Mouse (Mus musculus) embryonic facial prominence, embryonic 13.5 days (tissue): Measurements from ENCODE around the gene Areg. TPM values are rescaled to one million over a fixed set of nuclear protein-coding genes. Genes with fewer than 3 reads are reported as not detected.

ENCODE experiments used
- ATAC-seq: fragments of 200-750 bp; cut with Nextera tagmentation; 2 replicates; pipeline ENCODE4 v1.8.0; 2017; ENCODE audit warnings: low read depth; ENCODE audit not compliant: insufficient number of reproducible peaks, insufficient read depth, low FRiP score, low TSS enrichment
- H3K27ac ChIP-seq: fragments of 300-500 bp; sonication (generic); 2 replicates; pipeline ENCODE4 v1.5.1; 2015; ENCODE audit warnings: moderate library complexity, mild to moderate bottlenecking, inconsistent platforms
- H3K27me3 ChIP-seq: fragments of 300-500 bp; sonication (generic); 2 replicates; pipeline ENCODE4 v1.6.1; 2015; ENCODE audit warnings: mild to moderate bottlenecking, inconsistent platforms
- H3K36me3 ChIP-seq: fragments of 300-500 bp; sonication (generic); 2 replicates; pipeline ENCODE4 v1.6.1; 2015; ENCODE audit warnings: mild to moderate bottlenecking, inconsistent platforms
- H3K4me1 ChIP-seq: fragments of 300-500 bp; sonication (generic); 2 replicates; pipeline ENCODE4 v1.6.1; 2015; ENCODE audit warnings: inconsistent platforms
- H3K4me2 ChIP-seq: fragments of 300-500 bp; sonication (generic); 2 replicates; pipeline ENCODE4 v1.6.1; 2015; ENCODE audit warnings: moderate library complexity, mild to moderate bottlenecking, inconsistent platforms
- H3K4me3 ChIP-seq: fragments of 300-500 bp; sonication (generic); 2 replicates; pipeline ENCODE4 v1.5.1; 2015; ENCODE audit warnings: mild to moderate bottlenecking, inconsistent platforms
- H3K9ac ChIP-seq: fragments of 300-500 bp; sonication (generic); 2 replicates; pipeline ENCODE4 v1.6.1; 2015; ENCODE audit warnings: mild to moderate bottlenecking, inconsistent platforms
- H3K9me3 ChIP-seq: fragments of 300-500 bp; sonication (generic); 2 replicates; pipeline ENCODE4 v1.6.1; 2016; ENCODE audit warnings: inconsistent platforms
- WGBS: fragments of 180-500 bp; shearing (Covaris S2); methylation state at CpG from one replicate; pipeline ENCODE4 v1.1.7; 2015; ENCODE audit warnings: mixed read lengths; 5-methylcytosine and 5-hydroxymethylcytosine counted together
- polyA plus RNA-seq: library from polyadenylated mRNA; unstranded; fragments of >200 nt; fragmentation: Nextera tagmentation; extraction: Ambion mirVana; gene quantifications from 2 replicates; pipeline ENCODE4 v1.2.1, GENCODE M21; 2015

The Areg gene
- polyA plus RNA-seq, 1 experiment from 2014 or later, result 0.22 TPM

DNA sequence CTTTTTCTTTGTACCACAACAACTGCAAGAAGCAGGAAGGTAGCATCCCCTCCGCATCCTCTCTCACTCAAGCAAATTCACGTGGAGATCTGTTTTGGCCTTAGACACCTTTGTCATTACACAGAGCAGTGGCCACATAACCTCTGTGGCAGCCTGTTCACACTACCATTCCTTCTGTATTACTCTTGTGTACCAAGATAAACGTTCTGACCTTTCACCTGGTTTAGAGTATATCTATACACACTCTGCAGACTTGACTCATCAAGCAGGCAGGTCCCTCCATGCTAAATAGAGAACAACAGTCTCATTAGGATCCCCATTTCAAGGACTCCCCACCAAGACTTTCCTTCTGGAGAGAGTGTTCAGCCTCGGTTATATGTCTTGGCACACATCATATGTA, 16.0 kb upstream of the Areg start:
- H3K27ac ChIP-seq, result no peak overlapping the region
- no peak overlapping the region for H3K4me3 ChIP-seq
- H3K4me2 ChIP-seq, result no peak overlapping the region
- H3K9ac ChIP-seq, result no peak overlapping the region
- no peaks in the 10 kb centered on the region for H3K36me3 ChIP-seq
- no peak for ATAC-seq
- H3K4me1 ChIP-seq, result no peaks in the 10 kb centered on the region
- no peaks in the 10 kb centered on the region for H3K27me3 ChIP-seq
- 78% methylated on average over 4 of the region's 4 CpGs for WGBS
- H3K9me3 ChIP-seq, result no peaks in the 10 kb centered on the region

GRCm38 (mm10) chr5:91124140-91124539, 15.3 kb upstream of the Areg start:
- ATAC-seq, result no peak
- Histone ChIP-seq H3K4me3 (no peak overlapping the region), H3K4me1 (no peaks in the 10 kb centered on the region), H3K9ac (no peak overlapping the region), H3K36me3 (no peaks in the 10 kb centered on the region), H3K27ac (no peak overlapping the region), H3K27me3 (no peaks in the 10 kb centered on the region), H3K9me3 (no peaks in the 10 kb centered on the region), H3K4me2 (no peak overlapping the region)
- WGBS, result 81% methylated on average over 2 of the region's 2 CpGs

- Histone ChIP-seq H3K36me3 (no peaks in the 10 kb centered on the region), H3K9ac (no peak overlapping the region), H3K4me1 (no peaks in the 10 kb centered on the region), H3K27me3 (no peaks in the 10 kb centered on the region), H3K27ac (no peak overlapping the region), H3K4me3 (no peak overlapping the region), H3K4me2 (no peak overlapping the region), H3K9me3 (no peaks in the 10 kb centered on the region)
- no peak for ATAC-seq
- WGBS, result 92% methylated on average over 1 of the region's 1 CpGs
These were observed 12.8 kb upstream of the Areg start for GRCm38 (mm10) chr5:91126623-91127022.

DNA sequence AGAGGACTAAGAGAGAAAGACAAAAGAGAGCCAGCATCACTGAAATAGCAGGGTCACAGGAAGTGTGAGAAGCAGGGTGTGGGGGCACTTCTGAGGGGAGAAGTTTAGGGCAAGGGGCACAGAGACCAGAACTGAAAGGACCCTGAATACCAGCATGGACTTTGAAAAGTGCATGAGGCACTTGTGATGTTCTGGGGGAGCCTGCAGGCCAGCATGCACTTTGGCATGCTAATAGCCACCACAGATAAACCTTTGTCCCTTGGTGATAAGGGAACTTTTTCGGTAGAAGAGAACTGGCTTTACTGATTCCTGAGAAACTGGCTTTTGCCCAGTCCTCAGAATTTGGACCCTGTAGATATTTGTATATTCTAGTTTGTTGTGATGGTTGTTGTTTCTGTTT, 4.4 kb upstream of the Areg start:
- Histone ChIP-seq H3K9ac (no peak overlapping the region), H3K4me3 (no peak overlapping the region), H3K9me3 (no peaks in the 10 kb centered on the region), H3K27me3 (peaks cover 21% of the 10 kb centered on the region), H3K4me2 (no peak overlapping the region), H3K27ac (no peak overlapping the region), H3K36me3 (no peaks in the 10 kb centered on the region), H3K4me1 (peaks cover 10% of the 10 kb centered on the region)
- ATAC-seq, result no peak
- 41% methylated on average over 1 of the region's 1 CpGs for WGBS

GRCm38 (mm10) chr5:91138970-91139369, 429 bp upstream of the Areg start:
- peak overlapping the region; percentile 95 for H3K4me2 ChIP-seq
- H3K4me3 ChIP-seq, result peak overlapping the region; percentile 58
- H3K4me1 ChIP-seq, result peaks cover 13% of the 10 kb centered on the region
- H3K27ac ChIP-seq, result no peak overlapping the region
- peaks cover 40% of the 10 kb centered on the region for H3K27me3 ChIP-seq
- H3K9ac ChIP-seq, result peak overlapping the region; percentile 61; the same call in 1 of the 2 replicates
- ATAC-seq, result no peak
- 3% methylated on average over 7 of the region's 7 CpGs for WGBS
- H3K36me3 ChIP-seq, result no peaks in the 10 kb centered on the region
- no peaks in the 10 kb centered on the region for H3K9me3 ChIP-seq

- H3K4me1 ChIP-seq, result peaks cover 13% of the 10 kb centered on the region
- no peak overlapping the region for H3K27ac ChIP-seq
- H3K4me3 ChIP-seq, result no peak overlapping the region
- WGBS, result 39% methylated on average over 13 of the region's 13 CpGs
- no peaks in the 10 kb centered on the region for H3K9me3 ChIP-seq
- no peak overlapping the region for H3K4me2 ChIP-seq
- H3K36me3 ChIP-seq, result no peaks in the 10 kb centered on the region
- H3K9ac ChIP-seq, result no peak overlapping the region
- no peak for ATAC-seq
- H3K27me3 ChIP-seq, result peaks cover 40% of the 10 kb centered on the region
These were observed 1.6 kb downstream of the Areg start for GRCm38 (mm10) chr5:91140896-91141448.

GRCm38 (mm10) chr5:91144971-91145370, 5.6 kb downstream of the Areg start:
- no peaks in the 10 kb centered on the region; the same call in 1 of the 2 replicates for H3K9me3 ChIP-seq
- no peak overlapping the region for H3K4me2 ChIP-seq
- no peaks in the 10 kb centered on the region for H3K36me3 ChIP-seq
- no peak for ATAC-seq
- H3K27ac ChIP-seq, result no peak overlapping the region
- H3K4me3 ChIP-seq, result no peak overlapping the region
- no peak overlapping the region for H3K9ac ChIP-seq
- 0 out of 2 replicates have a peak, but pooled peaks cover 3% of the 10 kb centered on the region for H3K4me1 ChIP-seq
- H3K27me3 ChIP-seq, result peaks cover 19% of the 10 kb centered on the region
- 87% methylated on average over 9 of the region's 9 CpGs for WGBS

DNA sequence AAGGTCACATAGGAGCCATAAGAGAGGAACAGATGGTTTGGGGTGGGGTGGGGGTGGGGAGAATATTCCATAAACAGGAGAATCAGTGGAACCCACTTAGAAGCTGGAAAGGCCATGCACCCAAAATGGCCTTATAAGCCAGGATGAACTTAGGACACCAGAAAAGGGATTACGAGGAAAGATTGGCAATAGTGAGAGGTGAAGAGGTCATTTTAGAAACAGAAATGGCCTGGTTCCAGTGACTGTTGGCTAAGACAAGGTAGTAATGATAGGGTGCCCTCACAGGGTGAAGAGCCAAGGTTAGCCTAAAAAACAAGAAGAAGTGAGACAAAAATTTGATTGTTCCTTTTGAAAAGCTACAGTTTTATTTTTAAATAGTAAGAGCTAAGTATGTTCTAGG, 7.6 kb downstream of the Areg start:
- no peak overlapping the region for H3K4me3 ChIP-seq
- peaks cover 3% of the 10 kb centered on the region; the same call in 1 of the 2 replicates for H3K9me3 ChIP-seq
- no peak for ATAC-seq
- H3K4me2 ChIP-seq, result no peak overlapping the region
- no peaks in the 10 kb centered on the region for H3K4me1 ChIP-seq
- H3K9ac ChIP-seq, result no peak overlapping the region
- peaks cover under 1% of the 10 kb centered on the region for H3K27me3 ChIP-seq
- WGBS, result 86% methylated on average over 1 of the region's 1 CpGs
- no peaks in the 10 kb centered on the region for H3K36me3 ChIP-seq
- H3K27ac ChIP-seq, result no peak overlapping the region

DNA sequence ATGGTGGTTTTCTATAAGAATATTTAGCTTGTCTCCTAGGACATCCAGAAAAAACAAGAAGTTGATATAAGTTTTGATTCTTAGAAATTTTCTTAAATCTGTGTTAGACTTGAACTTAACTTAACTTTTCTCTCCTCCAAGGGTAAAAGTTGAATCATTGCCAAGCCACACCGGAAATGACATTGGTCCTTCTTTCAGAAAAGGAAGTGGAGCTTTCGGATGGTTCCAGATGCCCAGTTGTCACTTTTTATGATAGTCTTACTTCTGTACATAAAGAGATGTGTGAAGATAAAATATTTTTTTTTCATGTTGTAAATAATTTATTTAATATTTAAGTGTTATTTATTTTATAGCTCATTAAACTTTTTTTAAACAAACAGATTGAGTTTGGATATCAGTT, 8.7 kb downstream of the Areg start:
- ATAC-seq, result no peak
- Histone ChIP-seq H3K4me3 (no peak overlapping the region), H3K36me3 (no peaks in the 10 kb centered on the region), H3K9me3 (peaks cover 3% of the 10 kb centered on the region; the same call in 1 of the 2 replicates), H3K27me3 (no peaks in the 10 kb centered on the region), H3K9ac (no peak overlapping the region), H3K4me1 (no peaks in the 10 kb centered on the region), H3K4me2 (no peak overlapping the region), H3K27ac (no peak overlapping the region)
- WGBS, result 86% methylated on average over 2 of the region's 2 CpGs

DNA sequence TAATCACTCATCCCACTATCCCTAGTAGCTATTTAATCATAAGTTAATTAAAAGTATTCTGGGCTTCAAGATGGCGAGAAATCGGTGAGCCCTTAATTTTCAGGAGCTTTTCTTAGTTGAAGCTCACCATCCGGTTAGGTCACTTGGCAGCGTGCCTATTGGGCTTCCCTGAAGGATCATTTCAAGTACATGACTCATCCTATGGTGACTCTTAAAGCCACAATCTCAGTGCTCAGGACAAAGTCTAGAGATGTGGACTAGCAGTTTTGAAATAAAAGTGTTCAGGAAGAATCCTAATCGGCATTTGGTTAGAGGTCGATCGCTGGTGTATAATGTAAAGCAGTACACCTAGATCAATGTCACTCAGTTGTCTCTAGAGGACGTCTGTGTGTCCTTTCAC, 17.3 kb downstream of the Areg start:
- Histone ChIP-seq H3K4me2 (no peak overlapping the region), H3K4me3 (no peak overlapping the region), H3K27ac (no peak overlapping the region), H3K27me3 (no peaks in the 10 kb centered on the region), H3K9me3 (no peaks in the 10 kb centered on the region), H3K36me3 (no peaks in the 10 kb centered on the region), H3K4me1 (no peaks in the 10 kb centered on the region), H3K9ac (no peak overlapping the region)
- no peak for ATAC-seq
- 85% methylated on average over 8 of the region's 8 CpGs for WGBS

DNA sequence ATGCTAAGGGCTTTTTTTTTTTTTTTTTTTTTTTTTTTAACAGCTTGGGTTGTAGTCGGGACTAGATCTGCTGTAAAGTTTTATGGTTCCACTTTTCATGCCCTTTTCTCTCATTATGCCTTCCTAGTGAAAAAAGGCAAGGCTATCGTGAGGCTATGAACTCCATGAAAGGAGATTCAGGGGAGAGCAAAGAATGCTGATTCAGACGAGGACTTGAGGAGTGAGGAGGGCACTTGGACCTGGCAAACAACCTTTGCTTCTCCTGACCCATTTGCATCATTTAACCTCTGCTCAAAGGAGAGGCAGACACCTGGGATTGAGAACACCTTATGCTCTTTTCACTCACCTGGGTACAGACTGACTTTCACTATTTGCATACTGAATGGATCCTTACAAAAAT, 17.8 kb downstream of the Areg start:
- Histone ChIP-seq H3K4me2 (no peak overlapping the region), H3K4me1 (no peaks in the 10 kb centered on the region), H3K4me3 (no peak overlapping the region), H3K27ac (no peak overlapping the region), H3K36me3 (no peaks in the 10 kb centered on the region), H3K27me3 (no peaks in the 10 kb centered on the region), H3K9ac (no peak overlapping the region), H3K9me3 (no peaks in the 10 kb centered on the region)
- WGBS, result 49% methylated on average over 3 of the region's 3 CpGs
- ATAC-seq, result no peak

DNA sequence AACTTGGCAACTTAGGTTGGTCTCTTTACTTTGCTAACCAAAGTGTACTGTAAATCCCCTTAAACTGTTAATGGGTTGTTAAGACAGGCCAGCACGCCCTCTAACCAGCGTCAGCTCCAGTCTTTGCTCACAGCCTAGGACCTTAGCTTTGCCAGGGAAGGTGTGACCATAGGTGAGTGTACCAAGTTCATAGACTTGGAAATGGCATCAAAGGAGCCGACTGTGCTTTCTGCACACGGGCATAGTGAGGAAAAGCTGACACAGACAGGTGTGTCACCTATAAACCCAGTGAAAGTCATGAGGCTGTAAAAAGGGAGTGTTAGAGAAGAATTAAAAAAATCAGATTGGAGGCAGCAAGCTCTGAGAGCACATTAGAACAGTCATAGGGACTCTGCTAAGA, 23.4 kb downstream of the Areg start:
- Histone ChIP-seq H3K9ac (no peak overlapping the region), H3K4me2 (no peak overlapping the region), H3K36me3 (no peaks in the 10 kb centered on the region), H3K4me3 (no peak overlapping the region), H3K27me3 (no peaks in the 10 kb centered on the region), H3K9me3 (no peaks in the 10 kb centered on the region), H3K27ac (no peak overlapping the region), H3K4me1 (no peaks in the 10 kb centered on the region)
- ATAC-seq, result no peak
- WGBS, result 86% methylated on average over 4 of the region's 4 CpGs
